Mouse (Mus musculus): Measurements from ENCODE around the gene Gm17657. TPM values are rescaled to one million over a fixed set of nuclear protein-coding genes. Genes with fewer than 3 reads are reported as not detected.

The Gm17657 gene
- total RNA-seq (2021), result not detected
- long read RNA-seq, experiment 1, result 0 reads
- long read RNA-seq, experiment 2, partial matches to known transcripts, result 0 of 1 reads
- long read RNA-seq, experiment 2, other reads (novel, unspliced or antisense), result 1 of 1 reads

DNA sequence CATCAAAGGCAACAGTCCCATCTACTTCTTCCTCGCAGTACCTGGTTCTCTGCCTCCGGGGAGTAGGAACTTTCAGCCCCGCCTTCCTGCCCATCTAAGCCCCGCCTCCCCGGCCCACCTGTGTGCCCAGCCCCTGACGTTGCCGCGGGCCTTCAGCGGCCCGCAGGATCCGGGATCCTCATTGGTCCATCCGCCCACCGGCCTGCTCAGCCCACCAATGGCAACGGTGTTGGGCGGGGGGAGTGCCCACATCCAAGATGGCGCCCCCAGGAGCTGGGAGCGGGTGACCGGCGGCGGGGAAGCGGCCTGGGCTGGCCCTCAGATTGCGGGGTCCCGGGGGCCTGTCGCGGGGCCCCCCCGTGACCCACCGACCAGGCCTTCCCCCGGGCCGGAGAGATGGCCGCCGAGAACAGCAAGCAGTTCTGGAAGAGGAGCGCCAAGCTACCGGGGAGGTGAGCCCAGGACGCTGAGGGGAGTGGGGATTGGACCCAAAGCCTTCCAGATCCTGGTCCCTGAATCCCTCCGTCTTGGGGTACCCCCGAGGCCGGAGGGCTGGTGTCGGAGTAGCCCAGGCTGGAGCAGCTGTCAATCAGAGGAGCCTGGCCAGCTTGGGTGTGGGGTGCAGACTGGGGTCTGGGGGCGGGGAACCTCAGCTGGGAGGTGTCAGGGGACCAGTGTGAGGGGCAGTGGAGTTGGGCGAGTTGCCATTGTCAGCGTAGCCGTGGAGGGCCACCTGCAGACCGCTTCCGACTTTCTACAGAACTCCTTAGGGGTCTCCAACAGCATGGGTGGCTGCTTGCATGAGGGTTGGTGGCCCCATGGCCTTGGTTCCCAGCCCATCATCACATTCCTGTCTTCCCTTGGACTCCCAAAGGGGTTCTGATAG, at the start of gene Gm17657, which contains the start of gene Tbc1d22b:
Gene Gm17657, minus strand, starts transcription at position 96 of the 886 bp plus-strand sequence.
Gene Tbc1d22b, plus strand, starts transcription at position 243 of the 886 bp plus-strand sequence.
- DNase-seq (ENCODE audit: low spot score in 2 of 2), result peak; percentile 89 to 94

DNA sequence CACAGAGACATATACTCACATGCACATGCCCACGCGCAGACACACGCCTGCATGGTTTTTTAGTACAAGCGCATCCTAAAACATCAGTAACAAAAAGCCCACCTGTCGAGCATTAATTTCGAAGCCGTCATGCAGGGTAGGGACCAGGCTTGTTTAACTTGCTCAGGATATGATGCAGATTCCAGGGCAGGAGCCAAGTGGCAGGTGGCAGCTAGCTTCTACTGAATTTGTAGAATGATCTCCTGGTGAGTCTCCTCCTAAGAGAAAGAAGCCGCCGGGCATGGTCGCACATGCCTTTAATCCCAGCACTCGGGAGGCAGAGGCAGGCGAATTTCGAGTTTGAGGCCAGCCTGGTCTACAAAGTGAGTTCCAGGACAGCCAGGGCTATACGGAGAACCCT, 49.6 kb upstream of the Gm17657 start:
- DNase-seq (ENCODE audit: low spot score in 2 of 2), result no peak

DNA sequence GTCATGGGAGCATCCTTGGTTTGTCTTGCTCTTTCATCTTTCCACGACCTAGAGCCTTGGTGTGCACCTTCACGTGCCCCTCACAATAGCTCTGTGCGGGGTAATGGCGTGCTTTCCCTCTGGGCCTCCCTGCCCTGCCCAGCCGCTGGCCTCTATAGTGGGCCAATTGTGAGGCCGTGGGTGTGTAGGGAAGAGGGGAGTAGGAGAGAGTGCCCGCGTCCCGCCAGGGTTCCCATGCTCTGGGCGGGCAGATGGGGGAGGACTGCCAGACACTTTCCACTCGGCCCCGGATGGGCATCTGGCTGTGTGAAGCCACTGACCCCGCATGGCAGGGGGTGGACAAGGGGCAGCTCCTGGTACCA, 47.3 kb upstream of the Gm17657 start:
- no peak for DNase-seq (ENCODE audit: low spot score in 2 of 2)

DNA sequence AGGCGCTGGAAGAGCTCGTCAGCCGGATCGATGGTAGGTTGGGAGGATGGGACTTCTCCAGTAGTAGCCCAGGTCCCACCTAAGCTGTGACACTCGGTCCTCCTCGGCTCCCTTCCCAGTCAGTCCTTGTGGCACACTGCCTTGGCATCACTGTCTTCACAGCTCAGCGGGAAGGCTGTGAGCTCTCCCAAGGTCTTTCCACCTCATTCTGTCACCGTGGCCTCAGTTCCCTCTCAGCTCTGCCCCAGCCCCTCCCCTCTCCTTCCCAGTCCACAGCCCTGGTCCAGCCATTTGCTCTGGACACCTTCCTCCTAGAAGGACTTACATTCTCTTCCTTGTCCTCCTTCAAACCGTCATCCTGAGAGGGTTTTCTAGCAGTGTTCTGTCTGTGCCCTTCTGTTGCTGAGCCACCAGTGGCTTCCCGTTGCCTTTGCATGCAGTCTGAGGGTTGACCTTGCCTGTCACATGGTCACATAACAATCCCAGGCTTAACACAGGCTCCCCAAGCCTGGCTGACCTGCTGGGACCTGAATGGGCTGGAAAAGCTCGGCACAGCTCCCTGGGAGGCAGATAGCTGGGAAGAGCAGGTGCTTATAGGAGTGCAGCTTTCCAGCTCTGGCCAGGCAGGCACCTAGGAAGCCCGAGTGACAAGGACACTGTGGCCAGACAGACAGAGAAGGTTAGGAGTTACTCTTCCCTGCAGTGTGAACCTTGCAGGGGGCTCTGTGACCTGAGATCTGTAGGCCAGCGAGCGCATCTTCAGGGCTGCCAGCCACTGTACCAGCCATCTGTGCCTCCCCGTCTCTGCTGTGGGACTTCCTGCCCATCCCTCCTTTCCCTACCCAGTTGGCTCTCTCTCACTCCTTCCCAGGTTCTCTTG, 46.7 kb upstream of the Gm17657 start:
- DNase-seq (ENCODE audit: low spot score in 2 of 2), result no peak

DNA sequence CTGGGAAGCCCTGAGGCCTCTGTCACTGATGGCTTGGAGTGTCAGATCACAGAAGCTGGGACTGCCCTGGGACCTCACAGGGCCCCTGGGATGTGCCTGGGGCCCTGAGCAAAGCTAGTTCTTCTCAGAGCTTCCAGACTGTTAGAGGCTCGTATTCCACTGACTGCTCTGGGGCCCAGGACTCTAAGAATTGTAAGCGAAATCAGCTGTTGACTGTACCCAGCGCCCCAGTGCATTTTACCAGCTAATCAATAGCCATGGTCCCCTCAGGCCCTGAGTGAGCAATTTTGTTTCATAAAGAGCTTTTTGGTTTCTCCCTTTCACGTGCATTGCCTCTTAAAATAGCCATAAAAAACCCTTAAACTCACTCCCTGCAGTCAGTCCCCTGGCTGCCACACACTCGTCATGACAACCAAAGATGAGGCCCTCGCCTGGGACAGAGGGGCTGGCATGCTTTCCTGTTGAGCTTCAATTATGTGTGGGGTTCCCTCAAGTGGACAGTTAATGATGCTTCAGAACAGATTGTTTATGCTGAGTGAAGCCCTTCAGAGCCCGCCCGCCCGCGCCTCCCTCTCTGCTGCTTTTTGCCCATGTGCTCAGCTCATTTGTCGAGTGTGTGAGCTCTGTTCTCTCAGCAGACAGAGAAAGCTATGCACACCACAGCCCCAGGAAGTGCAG, 39.9 kb upstream of the Gm17657 start:
- peak; percentile 29 to 34 for DNase-seq (ENCODE audit: low spot score in 2 of 2)

DNA sequence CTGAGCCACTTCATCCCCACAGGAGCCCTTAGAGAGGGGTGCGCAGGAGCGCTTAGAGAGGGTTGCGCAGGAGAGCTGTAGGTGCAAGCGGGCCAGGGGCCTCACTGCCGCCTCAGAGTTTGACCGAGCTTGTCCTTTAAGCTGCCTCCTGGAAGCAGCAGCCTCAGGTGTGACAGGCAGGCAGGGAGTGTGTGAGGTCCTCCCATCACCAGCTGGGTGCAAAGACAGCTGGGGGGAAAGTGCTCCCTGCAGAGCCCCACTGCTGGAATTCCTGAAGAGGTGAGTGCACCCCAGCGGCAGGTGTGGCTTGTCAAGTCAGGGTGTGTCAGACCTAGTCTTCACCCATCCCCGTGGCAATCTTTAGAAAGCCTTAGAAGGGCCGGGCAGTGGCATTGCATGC, 37.5 kb upstream of the Gm17657 start:
- DNase-seq (ENCODE audit: low spot score in 2 of 2), result no peak

DNA sequence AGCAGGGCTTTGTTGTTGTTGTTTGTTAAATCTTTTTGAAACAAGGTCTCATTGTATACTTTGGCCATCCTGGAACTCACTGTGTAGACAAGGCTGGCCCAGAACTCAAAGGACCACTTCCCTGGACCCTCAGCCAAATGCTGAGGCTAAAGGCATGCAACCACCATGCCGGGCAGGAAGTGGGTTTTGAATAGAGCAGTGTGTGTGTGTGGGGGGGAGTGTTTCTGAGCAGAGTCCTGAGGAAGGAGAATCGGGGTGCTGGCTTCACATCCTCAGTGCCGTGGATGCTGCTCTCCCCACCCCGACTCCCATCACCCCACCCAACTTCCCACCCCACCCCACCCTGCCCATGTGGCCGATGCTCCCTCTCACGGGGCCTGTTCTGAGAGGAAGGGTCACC, 36.0 kb upstream of the Gm17657 start:
- no peak for DNase-seq (ENCODE audit: low spot score in 2 of 2)

DNA sequence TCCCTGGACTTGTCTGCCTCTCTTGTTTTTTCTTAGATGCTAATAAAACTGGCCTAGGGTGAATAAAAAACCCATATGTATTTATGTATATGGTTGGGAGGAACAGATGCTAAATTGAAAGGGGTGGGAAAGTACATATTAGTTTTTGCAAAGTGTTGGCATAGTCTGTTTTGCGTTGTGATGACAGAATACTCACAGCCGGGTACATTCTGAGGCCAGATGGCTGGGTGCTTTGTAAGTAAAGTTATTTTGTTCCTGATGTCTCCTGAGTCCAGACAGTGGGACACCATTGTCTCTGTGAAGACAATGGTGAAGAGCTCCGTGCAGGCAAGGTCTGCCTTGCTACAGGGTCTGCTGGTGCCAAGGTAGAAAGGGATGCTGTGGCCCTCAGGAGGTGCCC, 35.3 kb upstream of the Gm17657 start:
- DNase-seq (ENCODE audit: low spot score in 2 of 2), result peak in 1 of 2 experiments; percentile 74

DNA sequence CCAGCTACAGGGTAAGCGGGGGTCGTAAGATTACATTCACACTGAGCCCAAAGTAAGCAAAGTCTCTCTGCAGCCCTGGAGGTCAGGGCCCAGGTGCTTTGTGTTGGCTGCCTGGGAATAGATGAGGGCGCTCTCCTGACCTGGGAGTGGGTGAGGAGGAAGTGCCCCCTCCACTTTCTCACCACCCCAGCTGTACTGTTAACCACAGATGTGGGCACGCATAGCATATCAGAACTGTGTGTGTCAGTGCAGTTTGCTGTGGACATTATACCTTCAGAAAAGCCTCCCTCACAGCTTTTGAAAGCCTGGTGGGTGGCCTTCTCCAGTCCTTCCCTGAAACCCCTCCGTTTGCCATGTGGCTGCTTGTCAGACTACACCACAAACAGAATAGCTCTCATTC, 34.9 kb upstream of the Gm17657 start:
- DNase-seq (ENCODE audit: low spot score in 2 of 2), result no peak

DNA sequence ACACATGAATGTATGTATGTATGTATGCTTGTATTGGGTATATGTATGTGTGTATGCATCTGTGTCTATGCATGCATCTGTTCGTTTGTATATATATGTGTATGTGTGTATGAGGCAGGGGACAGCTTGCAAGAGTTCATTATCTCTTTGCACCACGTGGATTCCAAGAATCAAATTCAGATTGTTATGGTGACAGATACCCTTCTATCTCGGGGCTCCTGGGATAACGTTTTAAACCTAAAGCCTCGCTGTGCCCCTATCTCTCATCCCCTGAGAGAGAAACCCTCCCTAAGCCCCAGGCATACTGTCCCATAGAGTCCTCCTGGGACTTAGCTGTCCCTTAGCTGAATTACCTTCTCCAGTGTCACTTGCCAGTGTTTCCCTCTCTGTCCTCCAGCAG, 34.1 kb upstream of the Gm17657 start:
- DNase-seq (ENCODE audit: low spot score in 2 of 2), result no peak

DNA sequence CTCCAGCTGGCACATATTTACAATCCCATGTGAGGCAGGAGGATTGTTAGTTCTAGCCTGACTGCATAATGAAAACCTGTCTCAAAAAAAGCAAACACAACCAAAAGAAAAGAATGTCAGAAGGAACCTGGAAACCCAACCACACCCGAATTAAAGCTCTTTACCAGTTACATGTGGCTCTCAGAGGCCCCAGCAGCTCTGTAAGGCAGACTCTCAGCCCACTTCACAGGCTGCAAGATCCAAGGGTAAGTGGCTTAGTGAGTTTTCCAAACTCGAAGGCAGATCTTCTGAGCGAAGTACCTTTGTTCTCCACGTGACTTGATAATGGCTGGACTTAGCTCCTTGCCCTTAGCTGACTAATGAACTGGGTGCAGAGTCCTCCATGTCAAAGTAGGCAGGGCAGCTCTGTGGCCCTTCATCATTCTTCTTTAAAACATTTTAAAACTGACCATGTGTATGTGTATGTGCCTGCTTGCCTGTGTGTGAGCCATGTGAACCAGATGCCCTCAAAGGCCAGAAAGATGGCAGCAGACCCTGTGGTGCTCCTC, 30.2 kb upstream of the Gm17657 start:
- no peak for DNase-seq (ENCODE audit: low spot score in 2 of 2)

DNA sequence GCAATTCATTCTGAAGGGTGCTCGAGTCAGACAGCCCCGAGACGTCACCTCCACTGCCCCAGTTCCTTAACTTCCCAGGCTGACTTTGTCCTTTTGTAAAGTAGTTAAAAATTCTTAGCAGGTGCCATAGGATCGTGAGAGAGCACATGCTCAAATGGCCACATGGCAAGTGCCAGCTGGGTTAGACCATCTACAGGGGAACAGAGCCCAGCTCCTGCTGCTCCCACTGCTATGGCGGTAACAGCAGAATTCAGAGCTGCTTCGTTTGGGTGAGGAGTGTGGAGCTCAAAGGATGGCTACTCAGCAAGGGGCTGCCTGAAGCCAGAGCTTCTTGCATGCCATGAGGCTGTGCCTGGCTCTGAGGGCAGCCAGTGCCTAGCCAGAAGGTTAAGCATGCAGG, 20.4 kb upstream of the Gm17657 start:
- DNase-seq (ENCODE audit: low spot score in 2 of 2), result no peak

DNA sequence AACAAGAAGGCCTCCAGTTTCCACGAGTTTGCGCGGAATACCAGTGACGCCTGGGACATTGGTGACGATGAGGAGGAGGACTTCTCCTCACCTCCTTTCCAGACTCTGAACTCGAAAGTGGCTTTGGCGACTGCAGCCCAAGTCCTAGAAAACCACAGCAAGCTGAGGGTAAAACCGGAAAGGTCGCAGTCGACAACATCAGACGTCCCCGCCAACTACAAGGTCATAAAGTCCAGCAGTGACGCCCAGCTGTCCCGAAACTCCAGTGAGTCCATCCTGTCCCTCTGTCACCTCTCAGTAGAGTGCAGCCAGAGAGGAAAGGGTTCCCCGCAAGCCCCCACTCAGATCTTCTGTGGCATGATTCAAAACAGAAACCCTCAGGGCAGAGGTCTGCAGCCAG, 19.0 kb upstream of the Gm17657 start:
- DNase-seq (ENCODE audit: low spot score in 2 of 2), result no peak

DNA sequence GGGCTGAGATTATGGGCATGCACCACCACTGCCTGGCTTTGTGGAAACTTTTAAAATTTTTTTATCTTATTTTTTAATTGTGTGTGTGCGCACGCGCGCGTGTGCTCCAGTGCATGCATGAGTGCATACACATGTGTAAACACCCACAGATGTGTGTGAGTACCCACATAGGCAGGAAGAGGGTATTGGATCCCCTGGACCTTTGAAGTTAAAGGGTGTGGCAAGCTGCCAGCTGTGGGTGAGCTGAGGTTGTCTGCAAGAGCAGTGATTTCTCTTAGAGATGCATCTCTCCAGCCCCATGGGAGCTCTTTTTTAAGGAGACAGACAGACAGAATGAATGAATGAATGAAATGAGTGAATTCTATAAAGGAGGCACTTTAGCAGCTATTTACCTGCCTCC, 16.1 kb upstream of the Gm17657 start:
- DNase-seq (ENCODE audit: low spot score in 2 of 2), result no peak

DNA sequence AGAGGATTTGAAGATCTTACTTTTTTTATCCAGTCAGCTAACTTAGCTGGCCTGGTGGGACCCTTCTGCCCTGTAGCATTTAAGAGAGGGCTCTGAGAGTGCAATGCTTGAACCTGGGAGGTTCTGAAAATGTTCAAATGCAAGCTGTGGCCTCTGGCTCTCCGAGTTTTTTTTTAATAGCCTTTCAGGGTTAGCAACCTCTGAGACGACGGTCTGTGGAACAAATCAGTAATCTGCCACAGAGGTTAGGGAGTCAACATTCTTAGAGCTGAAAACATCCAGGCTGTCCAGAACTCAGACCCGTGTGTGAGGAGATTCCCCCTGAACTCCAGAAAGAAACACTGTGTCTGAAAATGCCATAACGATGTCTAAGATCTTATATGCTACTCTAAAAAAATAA, 9.0 kb upstream of the Gm17657 start:
- DNase-seq (ENCODE audit: low spot score in 2 of 2), result no peak

DNA sequence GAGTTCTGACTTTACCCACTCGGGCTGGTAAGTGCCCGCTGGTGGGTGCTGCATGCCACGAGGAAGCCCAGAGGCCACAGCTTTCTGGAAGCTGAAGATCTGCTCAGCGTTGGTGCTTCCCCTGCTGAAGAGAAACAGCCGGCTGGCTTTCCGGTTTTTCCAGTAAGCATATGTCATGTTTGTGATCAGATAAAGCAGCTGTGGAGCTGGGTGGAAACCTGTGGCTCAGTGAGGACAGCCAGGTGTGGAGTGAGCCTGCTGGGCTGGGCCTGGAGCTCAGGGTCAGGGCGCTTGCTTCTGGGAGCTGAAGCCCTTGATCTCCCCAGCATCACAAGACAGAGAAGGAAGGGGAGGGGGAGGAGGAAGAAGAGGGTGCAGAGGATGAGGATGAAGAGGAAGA, 7.5 kb upstream of the Gm17657 start:
- DNase-seq (ENCODE audit: low spot score in 2 of 2), result no peak

DNA sequence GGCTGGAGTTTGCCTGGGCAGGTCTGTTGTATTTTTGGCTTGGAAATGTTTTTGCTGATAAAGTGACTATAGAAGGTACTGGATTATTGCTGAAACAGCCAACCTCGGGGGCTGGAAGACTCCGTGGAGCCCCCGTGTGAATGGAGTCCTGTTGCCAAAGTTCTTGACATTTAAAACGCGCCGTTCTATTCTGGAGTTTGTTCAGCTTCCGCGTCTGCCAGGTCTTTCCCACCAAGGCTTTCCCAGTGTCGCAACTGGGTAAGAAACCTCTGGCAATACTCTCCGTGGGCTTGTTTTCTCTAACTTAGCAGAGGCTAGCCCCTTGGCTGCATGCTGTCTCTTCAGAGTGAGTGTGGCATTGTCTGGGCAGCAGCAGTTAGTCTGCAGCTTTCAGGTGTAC, 7.0 kb upstream of the Gm17657 start:
- DNase-seq (ENCODE audit: low spot score in 2 of 2), result no peak

DNA sequence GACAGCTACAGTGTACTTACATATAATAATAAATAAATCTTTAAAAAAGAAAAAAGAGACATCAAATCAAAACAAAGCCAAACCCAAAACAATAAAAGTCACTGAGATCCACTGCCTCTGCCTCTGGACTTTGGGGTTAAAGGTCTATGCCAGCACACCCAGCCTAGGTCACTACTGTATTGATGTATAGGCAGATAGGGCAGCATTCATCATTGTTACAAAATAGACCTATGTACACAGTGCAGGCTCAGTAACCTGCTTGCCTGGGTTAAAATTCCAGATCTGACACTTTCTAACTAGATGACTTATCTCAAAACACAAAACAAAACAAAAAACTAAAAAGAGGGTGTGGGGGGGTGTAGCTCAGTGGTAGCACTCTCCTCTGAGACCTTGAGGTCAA, 4.7 kb upstream of the Gm17657 start:
- no peak for DNase-seq (ENCODE audit: low spot score in 2 of 2)

DNA sequence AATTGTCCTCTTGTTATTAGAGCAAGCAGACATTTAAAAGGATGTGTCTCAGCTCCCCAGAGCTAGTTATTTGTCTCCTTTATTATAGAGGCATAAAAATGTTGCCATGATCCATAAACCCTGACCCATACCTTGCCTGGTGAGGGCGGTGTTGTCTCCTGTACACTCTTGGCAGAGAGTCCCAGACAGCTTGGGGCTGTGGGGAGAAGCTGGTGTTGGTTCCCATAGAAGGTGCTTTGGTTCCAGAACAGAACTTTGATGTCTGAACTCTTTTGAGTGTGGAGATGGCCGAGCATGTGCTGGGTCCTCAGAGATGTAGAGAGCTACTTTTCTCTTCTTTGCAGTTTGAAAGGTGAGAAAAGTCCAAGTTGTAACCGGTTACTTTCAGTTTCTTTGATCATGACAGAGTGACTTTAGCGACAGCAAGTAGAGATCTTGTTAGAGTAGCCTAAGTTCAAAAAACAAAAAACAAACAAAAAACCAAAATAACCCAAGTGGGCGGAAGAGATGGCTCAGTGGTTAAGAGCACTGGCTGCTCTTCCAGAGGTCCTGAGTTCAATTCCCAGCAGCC, 2.8 kb upstream of the Gm17657 start, which contains the start of gene Tmem217:
Gene Tmem217, minus strand, starts transcription at position 224 of the 571 bp plus-strand sequence.
- no peak for DNase-seq (ENCODE audit: low spot score in 2 of 2)

DNA sequence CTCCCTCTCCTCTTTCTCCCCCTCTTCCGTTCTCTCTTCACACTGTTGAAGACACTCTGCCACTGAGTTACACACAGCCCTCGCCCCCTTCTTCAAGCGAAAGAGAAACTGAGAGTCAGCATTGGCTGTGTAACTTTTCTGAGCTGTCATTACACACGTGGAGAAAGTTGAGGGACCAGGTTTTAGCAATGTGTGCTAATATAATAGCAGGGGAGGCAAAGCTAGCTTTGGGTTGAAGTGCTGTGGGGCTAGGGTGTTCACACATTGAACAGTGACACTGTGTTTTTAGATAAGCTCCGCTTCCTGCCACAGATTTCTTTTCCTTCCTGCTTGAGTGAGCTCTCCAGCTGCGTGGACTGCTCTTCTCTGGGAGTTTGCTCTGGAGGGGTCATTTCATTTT, 1.6 kb upstream of the Gm17657 start:
- no peak for DNase-seq (ENCODE audit: low spot score in 2 of 2)

DNA sequence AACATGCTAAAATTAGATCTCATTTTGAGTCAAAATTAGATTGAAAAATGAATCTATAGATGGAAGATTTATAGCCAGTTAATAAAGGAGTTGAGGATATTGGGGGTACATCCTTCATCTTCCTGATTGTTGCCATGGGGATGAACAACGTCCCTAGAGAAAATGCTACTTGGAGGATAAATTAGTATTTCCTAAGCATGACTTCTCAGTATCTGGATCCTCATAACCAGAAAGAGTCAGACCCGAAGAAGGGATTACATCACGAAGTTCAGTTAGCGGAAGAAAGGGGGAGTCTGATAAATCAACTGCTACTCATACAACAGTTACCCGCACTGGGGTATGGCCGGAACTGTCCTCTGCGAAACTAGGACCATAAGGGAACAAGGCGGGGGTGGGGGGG, 444 bp downstream of the Gm17657 start:
- no peak for DNase-seq (ENCODE audit: low spot score in 2 of 2)

All from layer of hippocampus, postnatal 14 days (tissue).